Mouse (Mus musculus): ENCODE results near the gene Dedd.

Gene Dedd

DNA sequence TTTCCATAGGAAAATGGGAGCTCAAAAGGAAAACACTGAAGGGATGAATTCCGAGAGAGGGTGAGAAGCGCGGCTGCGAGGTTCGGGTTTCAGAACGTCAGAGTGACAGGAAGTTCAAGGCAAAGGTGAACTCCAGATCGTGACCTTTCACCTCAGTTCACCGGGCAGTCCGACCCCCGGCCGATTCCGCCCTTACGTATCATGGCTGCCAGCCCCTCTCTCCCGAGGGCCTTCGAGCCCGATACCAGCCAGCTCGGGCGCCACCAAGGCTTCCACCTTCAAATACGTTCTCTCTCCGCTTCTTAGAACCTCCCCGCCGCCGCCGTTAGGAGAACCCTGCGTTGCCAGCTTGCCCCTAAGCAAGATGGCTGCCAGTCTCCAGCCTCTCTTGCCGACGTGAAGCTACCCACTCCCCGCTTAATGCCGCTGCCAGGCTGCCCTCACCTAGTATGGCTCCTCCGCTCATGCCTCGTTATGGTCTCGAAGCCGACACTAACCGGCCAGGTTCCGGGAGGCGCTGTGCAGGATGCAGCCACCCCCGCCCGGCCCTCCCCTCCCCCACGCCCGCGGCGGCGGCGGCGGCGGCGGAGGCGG is at the start of gene Dedd:
Dedd (plus strand) TSS at position 307 of the 594 bp plus-strand sequence.
- in situ Hi-C loops (cut with MboI, MseI), result no loop called here

- in situ Hi-C loops (cut with MboI, MseI), result loop anchor here (10.0 kb wide), 1 partner anchor 865 kb away; the partner anchor contains the start of gene Dcaf8
Observed at GRCm38 (mm10) chr1:171279721-171280120, 49.2 kb upstream of the Dedd start.

- in situ Hi-C loops (cut with MboI, MseI), result loop anchor here (10.0 kb wide), 1 partner anchor 864 kb away; the partner anchor contains the start of gene Dcaf8
Observed at GRCm38 (mm10) chr1:171280250-171280915, 48.6 kb upstream of the Dedd start.

DNA sequence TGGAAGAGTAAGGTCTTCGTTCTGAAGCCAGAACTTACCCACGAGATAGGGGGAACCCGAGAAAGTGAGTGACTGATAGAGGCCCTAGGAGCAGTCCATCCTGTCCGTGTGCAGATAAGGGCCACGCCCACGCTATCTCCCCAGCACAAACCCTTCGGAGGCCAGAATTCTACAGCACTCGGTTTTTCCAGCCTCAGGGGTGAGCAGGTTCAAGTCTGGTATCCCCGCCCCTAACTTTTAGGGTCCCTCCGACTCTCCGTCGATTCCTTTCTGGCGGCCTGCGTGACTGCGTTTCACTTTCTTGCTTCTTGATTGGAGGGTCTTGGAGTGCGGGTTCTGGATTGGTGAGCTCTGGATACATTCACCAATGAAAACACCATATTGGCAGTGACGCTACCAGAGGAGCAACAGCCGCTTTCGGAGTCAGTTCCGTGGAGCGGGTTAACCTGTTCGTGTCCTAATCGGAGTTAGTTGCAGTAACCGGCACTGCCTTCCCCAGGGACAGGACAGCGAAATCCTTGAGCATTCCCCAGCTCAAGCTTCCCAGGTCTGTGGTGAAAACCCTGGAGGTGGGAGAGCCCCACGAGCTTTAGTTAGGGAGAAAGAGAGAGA is 47.9 kb upstream of the Dedd start, which contains the start of gene Ppox:
Ppox (minus strand) TSS at position 271 of the 612 bp plus-strand sequence.
- in situ Hi-C loops (cut with MboI, MseI), result loop anchor here (10.0 kb wide), 1 partner anchor 864 kb away; the partner anchor contains the start of gene Dcaf8

- in situ Hi-C loops (cut with MboI, MseI), result loop anchor here (10.0 kb wide), 1 partner anchor 863 kb away; the partner anchor contains the start of gene Dcaf8
Observed at GRCm38 (mm10) chr1:171281528-171281923, 47.4 kb upstream of the Dedd start.

- in situ Hi-C loops (cut with MboI, MseI), result loop anchor here (10.0 kb wide), 1 partner anchor 863 kb away; the partner anchor contains the start of gene Dcaf8
Observed at GRCm38 (mm10) chr1:171282086-171282805, 46.7 kb upstream of the Dedd start.

DNA sequence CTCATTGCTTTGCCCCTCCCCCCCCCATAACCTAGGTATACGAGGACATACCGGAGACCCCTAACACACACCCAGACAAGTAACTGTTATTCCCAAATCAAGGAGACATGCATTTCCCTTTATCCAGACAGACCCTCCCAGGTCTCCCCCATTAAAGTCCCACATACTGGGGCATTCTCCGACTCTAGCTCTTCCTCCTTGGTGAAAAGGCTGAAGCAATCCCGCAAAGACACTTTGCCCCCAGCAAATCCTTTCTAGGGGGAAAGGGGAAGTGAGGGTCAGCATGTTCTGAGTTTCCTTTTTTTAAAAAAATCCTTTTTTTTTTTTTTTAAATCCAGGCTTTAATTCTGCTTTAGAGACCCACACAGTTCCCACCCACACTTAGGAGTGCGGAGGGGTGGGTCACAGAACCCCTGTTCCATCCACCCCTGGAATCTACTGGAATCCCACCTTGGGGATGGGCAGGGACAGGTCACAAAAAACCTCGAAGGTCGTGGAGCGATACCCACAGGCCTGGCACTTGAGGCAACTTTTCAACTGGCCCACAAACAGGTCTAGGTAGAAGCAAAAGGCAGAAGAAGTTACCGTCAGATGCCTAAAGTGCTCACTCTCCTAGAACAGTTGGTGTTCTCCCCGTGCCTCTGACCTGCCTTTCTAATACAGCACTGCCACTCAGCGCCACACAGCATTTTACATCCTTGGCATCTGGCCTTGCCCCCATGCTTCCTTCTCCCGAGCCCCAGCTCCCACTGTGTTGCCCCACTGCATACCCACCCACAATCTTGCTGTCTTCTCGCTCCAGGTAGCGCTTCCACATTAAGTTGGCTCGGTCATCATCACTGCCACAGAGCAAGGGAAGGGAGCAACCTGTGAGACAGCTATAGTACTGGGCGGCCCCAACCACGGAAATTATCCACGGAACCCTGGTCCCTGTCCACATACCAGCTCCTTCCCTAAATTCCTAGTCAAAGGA is 45.5 kb upstream of the Dedd start:
- in situ Hi-C loops (cut with MboI, MseI), result loop anchor here (10.0 kb wide), 1 partner anchor 861 kb away; the partner anchor contains the start of gene Dcaf8

- in situ Hi-C loops (cut with MboI, MseI), result loop anchor here (10.0 kb wide), 1 partner anchor 860 kb away; the partner anchor contains the start of gene Dcaf8
Observed at GRCm38 (mm10) chr1:171284491-171284890, 44.5 kb upstream of the Dedd start.

DNA sequence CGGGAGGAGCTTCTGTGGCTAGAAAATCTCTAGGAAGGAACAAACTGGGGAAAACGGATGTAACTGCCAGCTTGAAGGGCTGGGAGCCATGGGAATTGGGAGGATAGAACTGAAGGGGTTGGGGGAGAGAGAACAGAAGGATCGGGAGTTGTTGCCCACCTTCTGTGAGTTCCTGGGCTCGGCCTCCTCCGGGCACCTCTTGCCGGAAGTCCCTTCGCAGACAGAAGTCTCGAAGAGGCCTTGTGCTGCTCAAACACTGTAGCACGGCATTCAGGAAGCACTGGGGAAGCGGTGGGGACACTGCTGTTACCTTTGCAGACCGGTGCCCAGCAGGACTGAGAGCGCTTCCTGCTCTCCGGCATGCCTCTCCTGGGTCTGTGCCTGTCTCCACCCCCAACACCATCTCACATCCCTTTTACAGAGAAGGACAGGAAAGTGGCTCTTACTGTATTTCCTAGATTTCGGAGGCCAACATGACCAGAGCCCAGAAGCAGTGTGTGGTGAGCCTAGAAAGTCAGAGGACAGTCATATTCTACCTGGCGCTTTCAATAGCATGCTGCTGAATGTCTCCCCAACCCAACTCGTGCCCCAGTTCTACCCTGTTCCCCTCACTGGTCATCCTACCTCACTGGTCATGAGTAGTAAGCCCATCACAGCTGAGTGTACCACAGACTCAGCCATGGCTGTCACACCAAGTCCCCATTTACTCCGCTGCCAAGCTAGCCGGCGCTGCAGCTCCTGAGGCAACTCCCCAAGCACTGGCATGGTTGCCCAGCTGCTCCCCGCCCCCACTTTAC is 43.7 kb upstream of the Dedd start:
- in situ Hi-C loops (cut with MboI, MseI), result loop anchor here (10.0 kb wide), 1 partner anchor 860 kb away; the partner anchor contains the start of gene Dcaf8

DNA sequence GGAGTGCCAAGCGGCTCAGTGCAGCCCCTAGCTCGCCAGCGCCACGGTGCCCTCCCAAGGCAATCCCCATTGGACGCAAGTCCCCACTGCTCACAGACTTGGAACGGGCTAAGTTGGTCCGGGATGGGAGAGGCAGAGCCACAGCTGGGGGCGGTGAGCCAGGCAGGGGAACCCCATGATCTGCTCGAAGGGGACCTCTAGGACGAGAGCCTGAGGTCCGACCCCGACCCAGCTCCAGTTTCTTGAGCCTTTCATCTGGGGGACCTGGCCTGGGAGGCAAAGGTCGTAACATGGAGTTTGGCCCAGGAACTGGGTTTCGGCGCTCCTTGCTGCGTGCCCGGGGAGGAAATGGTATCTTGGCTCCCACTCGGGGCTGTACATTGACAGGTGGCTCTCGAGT is 42.4 kb upstream of the Dedd start:
- in situ Hi-C loops (cut with MboI, MseI), result loop anchor here (10.0 kb wide), 1 partner anchor 858 kb away; the partner anchor contains the start of gene Dcaf8

- in situ Hi-C loops (cut with MboI, MseI), result loop anchor here (10.0 kb wide), 1 partner anchor 857 kb away; the partner anchor contains the start of gene Dcaf8
Observed at GRCm38 (mm10) chr1:171287136-171288081, 41.5 kb upstream of the Dedd start, which contains the start of gene Usp21. Usp21 (minus strand) TSS chr1:171287991.

- in situ Hi-C loops (cut with MboI, MseI), result loop anchor here (10.0 kb wide), 1 partner anchor 856 kb away; the partner anchor contains the start of gene Dcaf8
Observed at GRCm38 (mm10) chr1:171288328-171288727, 40.6 kb upstream of the Dedd start.

DNA sequence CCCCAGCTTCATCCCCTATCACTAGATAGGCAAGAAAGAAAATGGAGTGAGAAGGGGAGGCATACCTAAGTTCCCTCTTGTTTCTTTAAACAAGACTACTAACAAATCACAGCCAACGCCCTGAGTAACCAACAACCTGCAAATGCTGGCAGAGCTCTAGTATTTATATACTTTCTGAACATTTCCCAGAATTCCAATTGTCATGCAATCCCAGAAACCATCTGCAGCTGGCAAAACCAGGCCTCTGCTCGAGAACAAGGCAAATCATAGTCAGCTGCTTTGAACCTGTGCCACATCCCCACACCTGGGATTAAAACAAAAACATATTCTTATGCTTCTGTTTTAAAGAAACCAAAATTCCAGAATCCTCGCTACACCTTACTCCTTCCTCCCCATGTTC is 35.6 kb upstream of the Dedd start:
- in situ Hi-C loops (cut with MboI, MseI), result no loop called here

GRCm38 (mm10) chr1:171293906-171294297 is 35.0 kb upstream of the Dedd start:
- in situ Hi-C loops (cut with MboI, MseI), result no loop called here

- in situ Hi-C loops (cut with MboI, MseI), result no loop called here
Observed at GRCm38 (mm10) chr1:171294298-171295062, 34.5 kb upstream of the Dedd start, which contains the start of gene Ufc1. Ufc1 (minus strand) TSS chr1:171295024.

DNA sequence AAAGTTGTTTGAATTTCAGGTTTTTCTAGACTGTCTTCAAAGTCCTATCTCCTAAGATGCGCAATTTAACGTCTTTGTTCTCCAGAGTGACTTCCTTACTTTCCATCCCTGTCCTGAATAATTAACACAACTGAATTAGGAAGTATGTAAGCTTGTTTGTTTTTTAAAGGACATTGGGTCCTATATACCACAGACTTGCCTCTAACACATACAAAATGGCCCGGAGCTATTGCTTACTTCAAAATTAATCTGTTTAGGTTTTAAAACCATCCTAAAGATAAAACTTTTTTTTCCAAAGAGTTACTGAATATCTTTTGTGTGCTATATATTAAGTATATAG is 33.9 kb upstream of the Dedd start:
- in situ Hi-C loops (cut with MboI, MseI), result no loop called here

DNA sequence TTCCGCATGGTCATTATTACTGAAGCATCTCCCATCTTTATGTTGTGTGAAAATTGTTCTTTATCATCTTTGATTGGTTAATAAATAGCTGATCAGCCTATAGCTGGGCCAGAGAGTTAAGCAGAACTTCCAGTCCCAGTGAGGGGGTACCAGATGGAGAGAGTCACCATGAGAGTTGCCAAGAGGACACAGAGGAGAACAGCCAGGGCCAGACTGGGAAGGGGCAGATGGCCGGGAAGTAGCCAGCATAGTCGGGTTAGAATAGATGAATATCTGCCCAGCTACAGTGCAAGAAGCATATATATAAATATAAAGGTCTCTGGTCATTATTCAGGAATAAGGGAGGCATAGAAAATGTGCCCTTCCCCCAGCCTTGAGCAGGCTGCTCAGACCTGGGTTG is 30.7 kb upstream of the Dedd start:
- in situ Hi-C loops (cut with MboI, MseI), result no loop called here
